Mouse (Mus musculus) cerebellum, adult 11 months (tissue): ENCODE data around the gene Xrcc5.

Experiments used
- DNase-seq: peaks from one replicate; pipeline ENCODE4 v3.0.0; 2022

Xrcc5 gene

DNA sequence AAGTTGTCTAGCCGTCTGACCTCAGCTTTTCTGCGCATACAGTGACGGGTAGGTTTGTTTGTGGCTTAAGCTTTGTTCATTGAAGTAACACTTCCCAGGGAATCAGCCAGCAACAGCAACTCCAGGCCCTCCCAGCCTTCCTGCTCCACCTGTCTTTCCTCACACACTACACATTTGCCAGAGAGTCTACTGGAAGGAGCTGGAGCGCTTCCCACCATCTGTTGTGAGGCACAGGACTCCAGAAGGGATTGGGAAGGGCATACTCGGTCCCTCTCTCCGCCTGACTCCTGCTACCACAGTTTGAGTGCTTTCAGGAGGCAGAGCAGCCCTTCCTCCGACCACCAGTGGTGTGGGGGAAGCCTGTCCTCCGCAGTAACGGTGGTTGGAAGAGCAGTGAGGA, 93.4 kb downstream of the Xrcc5 start:
- peak; percentile 85 for DNase-seq

GRCm38 (mm10) chr1:72401331-72402069, 94.3 kb downstream of the Xrcc5 start:
- DNase-seq = no peak

- no peak for DNase-seq
Measured at GRCm38 (mm10) chr1:72406505-72407079, 99.4 kb downstream of the Xrcc5 start.

- peak; percentile 38 for DNase-seq
Measured at GRCm38 (mm10) chr1:72409936-72410335, 102.7 kb downstream of the Xrcc5 start.

GRCm38 (mm10) chr1:72411108-72411507, 103.9 kb downstream of the Xrcc5 start:
- DNase-seq = no peak

- no peak for DNase-seq
Measured at GRCm38 (mm10) chr1:72413205-72413604, 106.0 kb downstream of the Xrcc5 start.

DNA sequence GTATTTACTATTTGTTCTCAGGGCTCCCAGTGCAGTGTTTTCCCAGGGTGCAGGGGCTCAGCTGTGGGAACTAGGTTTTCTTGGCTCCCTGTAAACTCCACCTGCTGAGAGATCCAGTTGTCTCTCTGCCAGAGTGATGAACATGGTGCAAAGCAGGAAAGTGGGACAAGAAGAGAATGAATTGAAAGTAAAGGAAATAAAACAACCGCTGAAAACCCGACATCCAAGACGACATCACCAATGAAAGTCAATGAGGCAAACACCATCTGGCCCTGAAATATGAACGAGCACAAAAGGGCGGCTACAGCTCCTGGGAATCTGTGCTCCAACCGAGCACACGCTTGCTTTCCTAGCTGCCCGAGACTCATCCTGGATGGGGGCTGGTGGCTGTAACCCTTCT, 106.9 kb downstream of the Xrcc5 start:
- no peak for DNase-seq

- DNase-seq = no peak
Measured at GRCm38 (mm10) chr1:72414561-72415253, 107.5 kb downstream of the Xrcc5 start.

DNA sequence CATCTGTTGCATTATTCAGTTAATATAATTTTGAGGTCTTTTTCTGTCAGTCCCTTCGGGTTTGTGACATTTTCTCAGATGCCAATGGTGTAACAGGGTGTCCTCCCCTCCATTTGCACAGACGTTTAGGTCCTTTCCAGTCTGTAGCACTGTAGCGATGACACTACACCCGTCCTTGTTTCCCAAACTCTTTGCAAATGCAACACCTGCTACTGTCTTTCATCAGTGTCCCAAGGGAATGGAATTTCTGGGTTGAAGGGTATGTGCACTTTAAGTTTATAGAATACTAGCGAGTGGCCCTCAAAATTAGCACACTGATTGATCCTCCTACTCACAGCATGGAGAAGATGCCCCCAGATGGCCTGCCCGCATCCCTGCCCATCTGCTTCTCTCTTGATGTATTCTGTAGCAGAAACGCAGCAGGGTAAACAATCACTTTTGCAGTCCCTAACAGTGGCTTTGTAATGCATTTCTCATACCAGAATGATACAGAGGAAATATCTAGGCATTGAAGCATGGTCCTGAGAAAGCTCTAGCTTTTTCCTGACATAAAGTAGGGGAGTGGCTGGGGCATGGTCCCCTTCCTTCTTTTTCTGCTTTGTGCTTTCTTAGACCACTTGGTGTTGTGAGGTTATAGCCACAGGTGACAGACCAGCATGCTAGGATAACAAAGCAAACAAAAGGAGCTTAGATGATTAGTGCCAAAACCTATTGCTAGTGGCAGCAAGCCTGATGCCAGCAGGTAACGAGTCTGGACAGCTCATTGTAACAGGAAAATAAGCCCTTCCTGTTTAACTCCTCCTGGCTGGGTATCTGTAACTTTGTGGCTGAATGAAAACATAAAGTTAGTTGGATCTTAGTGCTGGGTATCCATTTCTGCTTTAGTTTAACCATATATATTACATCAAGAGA, 111.8 kb downstream of the Xrcc5 start:
- no peak for DNase-seq

DNA sequence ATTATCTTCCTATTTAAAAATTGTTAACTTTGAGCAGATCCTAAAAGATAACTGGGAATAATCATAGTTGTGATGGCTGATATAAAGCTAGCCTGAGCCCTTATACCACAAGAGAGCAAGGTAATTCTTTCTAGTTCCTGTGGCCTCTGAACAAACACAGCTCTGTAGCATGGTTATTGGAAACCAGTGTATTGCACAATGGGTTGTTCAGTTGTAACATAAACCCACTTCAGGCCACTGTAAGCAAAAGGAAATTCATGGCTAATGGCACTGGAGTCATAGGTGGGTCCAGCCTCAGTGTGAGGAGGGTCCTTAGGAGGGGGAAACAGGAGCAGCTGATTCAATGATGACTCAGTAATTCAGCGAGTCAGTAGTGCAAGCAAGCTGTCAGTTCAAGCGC, 113.0 kb downstream of the Xrcc5 start:
- no peak for DNase-seq

GRCm38 (mm10) chr1:72422121-72422520, 114.9 kb downstream of the Xrcc5 start:
- peak; percentile 74 for DNase-seq

- no peak for DNase-seq
Measured at GRCm38 (mm10) chr1:72426456-72426855, 119.2 kb downstream of the Xrcc5 start.

- no peak for DNase-seq
Measured at GRCm38 (mm10) chr1:72428526-72428925, 121.3 kb downstream of the Xrcc5 start.

GRCm38 (mm10) chr1:72429107-72429807, 122.0 kb downstream of the Xrcc5 start:
- DNase-seq = no peak

DNA sequence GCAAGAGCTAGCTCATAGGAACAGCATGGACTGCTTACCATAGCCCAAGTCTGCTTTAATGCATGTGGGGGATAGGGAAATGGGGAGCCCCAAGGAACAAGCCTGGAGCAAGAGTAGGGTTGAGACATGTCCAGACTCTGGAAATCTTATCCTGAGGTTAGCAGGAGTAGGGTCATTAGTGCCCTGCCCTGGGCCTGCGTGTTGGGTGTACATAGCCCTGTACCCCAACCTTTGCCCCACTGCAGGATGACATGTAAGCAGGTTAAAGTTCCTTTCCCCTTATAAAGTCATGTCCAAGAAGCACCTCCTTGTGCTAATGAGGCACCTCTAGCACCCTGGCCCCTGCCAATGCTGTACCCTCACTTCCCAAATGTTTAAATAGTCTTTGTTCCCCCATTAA, 125.4 kb downstream of the Xrcc5 start:
- no peak for DNase-seq

GRCm38 (mm10) chr1:72434510-72434909, 127.3 kb downstream of the Xrcc5 start:
- DNase-seq = no peak

- no peak for DNase-seq
Measured at GRCm38 (mm10) chr1:72436967-72437366, 129.7 kb downstream of the Xrcc5 start.

- DNase-seq = peak; percentile 35
Measured at GRCm38 (mm10) chr1:72439146-72439545, 131.9 kb downstream of the Xrcc5 start.

DNA sequence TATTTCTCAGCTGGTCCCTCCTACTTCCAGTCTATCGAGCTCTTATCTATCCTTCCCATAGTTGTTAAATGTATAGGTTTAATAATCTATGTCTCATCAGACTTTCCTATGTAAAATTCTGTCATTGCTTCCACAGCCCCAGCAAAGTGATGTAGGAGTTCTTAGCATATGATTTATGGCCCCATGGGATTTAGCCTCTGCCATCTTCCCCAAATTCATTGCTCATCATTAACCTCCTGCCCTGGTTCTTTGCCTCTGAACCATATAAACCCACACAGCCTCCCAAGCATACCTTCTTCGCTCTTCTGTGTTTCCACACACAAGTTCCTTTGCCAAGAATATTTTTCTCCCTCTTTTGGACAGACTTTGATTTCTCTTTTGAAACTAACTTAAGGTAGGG, 135.5 kb downstream of the Xrcc5 start:
- DNase-seq = no peak
